Mouse (Mus musculus) Muller cell, postnatal 12 days (primary cell): ENCODE results near the gene Spock1.

Experiments used
- DNase-seq: peaks from one replicate; pipeline ENCODE4 v3.0.0-alpha.2; 2015; ENCODE audit errors: inconsistent ontology term

Gene Spock1

DNA sequence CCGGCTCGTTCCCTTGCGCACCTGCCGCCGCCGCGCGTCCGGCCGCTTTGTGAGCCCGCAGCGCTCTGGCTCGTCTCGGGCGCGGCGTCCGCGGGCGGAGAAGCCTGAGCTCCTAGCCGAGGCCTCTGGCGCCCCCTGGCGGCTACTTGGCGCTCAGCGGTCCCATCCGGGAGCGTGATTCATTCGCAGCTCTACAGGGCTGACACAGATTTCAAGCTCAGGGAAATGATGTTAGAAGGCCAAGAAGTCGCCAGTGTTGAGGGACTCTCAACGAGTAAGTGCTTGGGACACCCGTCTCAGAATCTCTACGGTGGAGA is at the start of gene Spock1:
Spock1 (minus strand) TSS at position 67 of the 317 bp plus-strand sequence.
- peak; percentile 91 for DNase-seq

DNA sequence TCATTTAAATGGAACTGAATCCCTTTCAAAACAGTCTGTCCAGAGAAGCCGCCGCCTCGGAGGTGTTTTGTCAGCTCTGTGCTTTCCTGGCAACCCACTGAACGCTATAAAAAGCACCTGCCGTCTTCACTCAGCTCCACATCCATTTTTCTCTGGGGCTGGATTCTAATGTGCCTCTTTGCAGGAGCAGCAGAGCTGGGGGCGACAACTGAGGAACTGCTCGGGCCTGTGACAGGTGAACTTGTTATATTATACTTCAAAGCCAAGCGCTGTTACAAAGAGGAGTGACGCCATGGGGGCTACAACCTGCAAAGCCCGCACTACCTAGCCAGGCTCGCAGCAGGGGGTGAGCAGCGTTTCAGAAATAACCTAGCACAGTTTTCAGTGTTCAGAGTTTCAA is 42.0 kb upstream of the Spock1 start:
- no peak for DNase-seq

DNA sequence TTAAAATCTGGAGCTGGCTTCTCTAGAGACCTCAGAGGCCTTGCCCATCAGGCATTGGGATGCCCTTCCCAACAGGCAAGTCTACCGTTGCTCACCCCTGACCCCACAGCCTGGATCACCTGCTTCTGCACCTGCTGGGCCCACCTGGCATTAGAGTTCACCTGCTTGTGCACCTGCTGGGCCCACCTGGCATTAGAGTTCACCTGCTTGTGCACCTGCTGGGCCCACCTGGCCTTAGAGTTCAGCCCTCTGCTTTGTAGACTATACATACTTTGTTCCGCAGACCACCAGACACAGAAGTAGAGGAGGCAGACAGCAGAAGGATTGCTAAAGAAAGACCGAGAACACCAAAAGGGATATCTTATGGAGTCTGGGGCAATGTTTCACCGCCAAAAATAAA is 41.4 kb upstream of the Spock1 start:
- DNase-seq = no peak

DNA sequence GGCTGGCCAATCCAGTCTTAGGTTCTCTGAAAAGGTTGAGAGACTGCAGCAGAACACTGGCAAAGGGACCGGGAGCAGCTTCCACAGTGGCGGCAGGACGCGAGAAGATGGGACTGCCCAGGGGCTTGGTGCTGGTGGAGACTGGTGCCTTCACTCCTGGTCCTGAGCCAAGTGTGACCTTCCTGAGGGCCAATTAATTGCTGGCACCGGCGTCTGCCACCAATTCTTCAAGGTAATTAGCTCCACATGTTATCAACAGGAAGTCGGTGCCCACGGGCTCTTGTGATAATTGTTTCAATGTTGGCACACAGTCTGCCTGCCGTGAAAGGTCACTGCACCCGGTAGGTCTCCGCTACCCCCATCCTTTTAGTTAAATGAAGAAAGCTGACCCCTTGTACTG is 37.1 kb upstream of the Spock1 start:
- peak; percentile 57 for DNase-seq

DNA sequence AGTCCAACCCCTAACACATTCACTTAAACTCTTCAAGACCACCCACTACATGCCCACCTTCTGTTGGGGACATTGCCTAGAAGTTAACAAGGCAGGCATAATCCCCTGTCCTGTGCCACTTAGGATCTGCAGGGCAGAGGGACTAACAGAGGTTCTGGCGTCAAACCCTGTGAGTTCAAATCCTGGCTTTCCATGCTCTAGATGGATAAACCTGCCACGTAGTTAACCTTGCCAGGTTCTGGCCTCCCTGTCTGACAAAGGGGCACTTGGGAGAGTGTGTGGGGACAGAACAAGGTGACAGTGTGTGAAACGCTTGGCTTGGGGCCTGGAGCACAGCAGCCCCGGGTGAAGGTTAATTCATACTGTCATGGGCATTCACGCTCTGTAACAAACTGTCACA is 36.3 kb upstream of the Spock1 start:
- DNase-seq = no peak

DNA sequence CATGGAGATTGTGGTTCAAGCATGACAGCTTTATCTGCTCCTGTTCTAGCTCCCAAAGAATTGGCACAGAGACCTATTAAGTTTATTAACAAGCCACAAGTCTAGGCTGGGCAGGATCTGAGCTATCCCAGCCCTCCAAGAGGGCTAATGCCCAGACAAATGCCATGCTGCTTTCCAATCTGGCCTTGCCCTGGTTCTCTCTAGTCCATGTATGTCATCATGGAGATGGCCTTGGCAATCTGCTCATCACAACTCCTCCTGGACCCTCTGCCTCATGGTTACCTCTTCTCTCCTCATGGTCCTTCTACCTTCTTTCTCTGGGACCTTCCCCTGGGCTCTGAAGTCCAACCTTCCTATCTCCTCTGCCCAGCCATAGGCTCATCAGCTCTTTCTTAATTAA is 35.8 kb upstream of the Spock1 start:
- no peak for DNase-seq

DNA sequence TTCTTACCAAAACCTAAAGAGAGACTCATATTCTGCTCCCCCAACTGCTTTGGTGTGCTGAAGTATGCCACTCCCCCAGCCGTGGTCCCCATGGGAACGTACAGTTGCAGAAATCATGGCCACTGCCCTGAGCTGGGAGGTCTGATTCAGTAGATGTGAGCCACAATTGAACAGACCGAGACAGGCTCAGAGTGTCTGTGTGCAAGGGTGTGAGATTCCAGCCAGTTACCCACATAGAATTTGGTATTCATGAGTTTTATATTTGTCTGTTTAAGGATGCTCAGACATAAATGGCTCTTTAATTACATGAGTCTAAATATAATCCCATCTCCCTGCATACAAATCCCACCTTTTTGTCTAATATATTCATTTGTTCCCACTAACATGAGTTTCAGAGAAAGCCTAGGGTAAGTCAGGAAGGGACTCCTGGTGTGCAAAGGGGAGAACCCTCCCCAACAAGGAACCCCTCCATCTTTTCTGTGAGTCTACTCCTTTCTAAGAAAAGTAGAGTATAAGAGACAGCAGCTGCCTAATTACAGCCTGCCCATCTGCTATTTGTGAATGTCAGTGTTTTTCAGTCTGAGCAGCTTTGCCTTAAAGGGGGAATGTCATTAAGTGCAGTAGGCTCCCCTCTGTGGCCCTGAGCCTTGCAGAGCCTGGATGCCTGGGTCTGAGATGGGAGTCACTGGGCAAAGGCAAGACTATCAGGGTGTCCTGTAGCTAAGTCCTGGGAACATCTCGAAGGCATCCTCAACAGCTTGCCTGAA is 29.5 kb upstream of the Spock1 start:
- DNase-seq = no peak

DNA sequence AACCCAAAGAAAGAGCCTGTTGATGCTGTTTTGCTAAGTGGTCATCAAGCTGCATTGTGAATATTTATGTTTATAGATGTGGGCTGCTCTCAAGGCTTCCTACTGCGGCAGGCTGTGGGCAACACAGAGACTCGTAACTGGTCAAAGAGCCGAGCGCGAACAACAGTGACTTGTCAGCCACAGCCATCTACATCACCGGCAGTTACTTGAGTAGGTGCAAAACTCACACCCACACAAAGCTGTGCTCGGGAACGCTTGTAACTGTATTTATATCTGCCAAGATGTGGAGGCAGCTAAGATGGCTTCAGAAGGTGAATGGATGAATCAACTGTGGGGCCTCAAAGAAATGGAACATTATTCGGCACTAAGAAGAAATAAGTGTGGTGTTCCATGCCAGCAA is 23.9 kb upstream of the Spock1 start:
- no peak for DNase-seq

DNA sequence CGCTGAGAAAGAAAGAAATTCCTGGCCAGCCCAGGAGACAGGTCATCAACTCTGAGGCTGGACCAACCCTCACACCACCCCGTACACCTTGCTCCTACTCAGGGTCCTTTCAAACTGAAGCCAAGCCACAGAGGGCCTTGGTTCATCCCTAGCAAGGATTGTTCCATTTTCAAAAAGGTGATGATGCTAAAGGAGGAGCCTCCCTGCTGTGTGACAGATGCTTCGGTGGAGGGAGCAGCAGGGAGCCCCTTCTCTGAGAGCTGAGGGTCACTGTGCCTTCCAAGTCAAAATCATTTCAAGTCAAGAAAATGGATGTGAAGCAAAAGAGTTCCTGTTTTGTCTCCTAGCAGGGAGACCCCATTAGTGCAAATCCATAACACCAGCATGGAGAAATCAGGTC is 23.2 kb upstream of the Spock1 start:
- no peak for DNase-seq

DNA sequence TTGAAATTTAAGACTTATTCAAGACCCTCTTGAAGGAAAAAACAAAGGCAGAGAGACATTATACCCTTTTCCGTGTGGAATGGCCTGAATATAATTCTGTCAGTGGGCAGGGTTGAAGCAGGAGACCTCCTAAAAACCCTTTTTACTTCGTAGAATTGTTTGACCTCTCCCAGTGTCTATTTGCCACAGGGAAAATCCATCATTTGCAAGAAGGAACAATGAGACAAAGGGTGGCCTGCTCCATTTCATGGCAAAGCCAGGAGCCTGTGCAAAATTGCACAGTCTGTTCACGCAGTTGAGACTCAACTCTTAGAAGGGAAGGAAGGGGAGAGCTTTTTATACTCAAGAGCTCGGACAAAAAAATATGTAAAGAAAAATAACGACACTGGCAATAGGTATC is 22.6 kb upstream of the Spock1 start:
- DNase-seq = no peak

DNA sequence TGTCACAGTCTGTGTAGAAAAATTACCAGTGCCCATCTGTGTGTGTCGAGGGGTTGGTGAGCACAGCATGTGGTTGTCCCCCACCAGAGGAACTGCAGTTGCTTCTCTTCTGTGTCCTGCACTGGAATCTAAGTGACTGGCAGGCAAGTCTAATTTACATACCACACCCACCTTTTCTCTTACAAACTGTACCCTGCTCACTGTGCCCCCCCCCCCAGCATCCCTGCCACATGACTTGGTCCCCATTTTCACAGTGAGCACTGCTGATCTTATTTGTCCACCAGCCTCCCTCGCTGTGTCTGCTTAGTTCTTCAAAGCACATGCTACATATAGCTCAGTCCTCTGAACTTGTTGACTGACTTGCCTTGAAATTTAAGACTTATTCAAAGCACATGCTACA is 22.2 kb upstream of the Spock1 start:
- no peak for DNase-seq

DNA sequence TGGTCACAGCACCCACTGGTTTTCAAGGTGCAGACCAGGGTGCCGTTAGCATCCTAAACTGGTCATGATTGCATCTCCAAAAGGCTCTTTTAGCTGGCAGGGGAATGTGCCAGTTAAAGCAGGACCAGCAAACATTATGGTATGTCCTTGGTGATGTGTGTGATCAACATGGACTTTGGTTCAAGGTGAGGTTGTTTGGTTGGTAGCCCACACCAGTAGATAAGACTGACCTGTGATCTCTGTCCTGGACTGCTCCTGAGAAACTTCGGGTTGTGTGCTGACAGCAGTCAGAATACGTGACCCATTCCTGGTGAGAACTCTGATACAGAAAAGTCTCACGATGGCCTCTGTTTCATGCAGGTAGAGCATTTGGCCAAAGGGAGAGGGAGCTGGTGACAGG is 11.8 kb upstream of the Spock1 start:
- no peak for DNase-seq

DNA sequence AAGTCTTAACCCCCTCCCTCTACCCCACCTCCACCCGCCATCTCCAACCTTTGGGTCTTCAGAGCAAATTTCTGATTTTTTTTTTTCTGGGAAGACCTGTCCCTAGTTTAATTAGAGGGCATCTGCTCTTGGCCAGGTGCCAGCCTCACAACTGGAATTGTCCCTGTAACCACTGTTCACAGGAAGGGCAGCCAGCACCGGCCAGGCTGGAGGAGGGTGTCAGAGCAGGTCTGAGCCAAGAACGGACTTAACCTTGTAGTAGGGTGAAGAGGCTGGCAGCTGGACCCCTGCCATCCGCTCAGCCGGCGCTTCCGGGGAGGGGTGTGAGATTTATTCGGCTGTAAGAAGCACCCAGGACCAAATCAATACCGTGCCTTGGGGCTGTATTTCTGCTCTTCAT is 3.0 kb upstream of the Spock1 start:
- DNase-seq = no peak

DNA sequence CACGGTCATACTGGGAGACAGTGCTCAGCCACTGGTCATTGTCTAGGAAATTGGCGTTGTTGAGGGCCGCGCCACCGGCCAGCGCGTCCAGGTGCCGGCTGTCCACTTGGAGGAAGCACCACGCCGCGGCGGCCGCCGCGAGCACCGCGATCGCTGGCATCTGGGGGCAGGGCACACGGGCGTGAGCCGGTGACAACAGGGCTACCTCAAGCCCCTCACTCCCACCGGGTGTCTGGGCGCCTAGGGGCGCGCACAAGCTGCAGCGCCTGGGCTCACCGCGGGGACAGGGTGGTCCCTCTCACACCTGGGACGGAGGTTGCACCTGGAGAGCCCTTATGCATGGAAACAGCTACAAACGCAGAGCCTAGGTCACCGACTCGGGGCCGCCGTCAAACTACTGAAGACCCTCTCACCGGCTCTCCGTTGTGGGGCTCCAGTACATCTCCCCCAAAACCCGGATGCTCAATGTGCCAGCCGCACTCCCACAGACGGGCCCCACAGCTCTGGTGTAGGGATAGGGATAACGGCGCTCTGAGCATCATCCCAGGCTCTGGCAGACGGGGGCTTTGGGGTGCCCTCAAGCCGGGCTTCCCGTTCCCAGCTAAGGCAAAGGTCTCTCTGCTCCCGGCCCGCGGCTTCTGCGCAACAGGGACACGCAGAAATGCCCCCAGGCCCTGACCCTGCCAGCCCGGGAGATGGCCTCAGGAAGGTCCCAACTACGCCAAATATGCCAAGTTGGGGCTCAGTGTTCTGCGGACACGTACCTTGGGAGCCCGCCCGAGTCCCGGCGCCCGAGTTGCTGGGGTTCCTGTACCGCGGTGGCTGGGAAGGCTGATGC is 485 bp downstream of the Spock1 start:
- peak; percentile 26 for DNase-seq

DNA sequence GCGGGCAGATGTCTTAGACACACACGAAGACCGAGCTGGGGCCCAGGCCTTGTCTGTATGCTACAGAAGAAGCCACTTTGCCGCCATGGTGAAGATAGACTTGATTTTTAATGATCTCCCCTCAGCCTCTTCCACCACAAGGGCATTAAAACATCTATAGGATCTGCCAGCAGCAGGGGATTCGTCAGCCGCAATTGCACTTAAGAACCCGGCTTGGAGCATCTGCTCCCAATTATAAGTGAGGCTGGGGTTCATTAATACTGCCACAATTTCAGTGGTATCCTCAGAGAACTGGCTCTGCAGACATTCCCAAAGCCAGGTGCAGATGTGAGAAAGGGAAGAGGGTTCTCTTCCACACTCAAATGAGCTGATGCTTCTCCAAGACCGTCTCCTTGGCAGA is 13.5 kb downstream of the Spock1 start:
- DNase-seq = no peak

DNA sequence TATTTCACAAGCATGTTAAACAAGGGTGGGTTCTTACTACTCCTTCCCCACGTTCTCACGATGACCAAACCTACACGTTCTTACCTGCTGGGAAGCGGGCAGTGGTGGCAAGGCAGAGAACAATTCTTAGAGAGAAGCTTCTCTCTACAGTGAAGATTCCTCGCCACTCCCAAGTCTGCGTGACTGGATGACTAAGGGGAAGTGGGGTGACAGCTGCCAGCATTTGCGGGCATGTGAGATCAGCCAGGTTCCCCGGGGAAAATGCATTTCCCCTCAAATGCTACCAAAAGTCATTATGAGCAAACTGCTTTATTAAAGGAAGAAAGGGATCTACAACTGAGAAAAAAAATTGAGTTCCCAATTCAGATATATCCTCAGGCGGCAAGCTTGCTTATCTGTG is 18.4 kb downstream of the Spock1 start:
- no peak for DNase-seq

DNA sequence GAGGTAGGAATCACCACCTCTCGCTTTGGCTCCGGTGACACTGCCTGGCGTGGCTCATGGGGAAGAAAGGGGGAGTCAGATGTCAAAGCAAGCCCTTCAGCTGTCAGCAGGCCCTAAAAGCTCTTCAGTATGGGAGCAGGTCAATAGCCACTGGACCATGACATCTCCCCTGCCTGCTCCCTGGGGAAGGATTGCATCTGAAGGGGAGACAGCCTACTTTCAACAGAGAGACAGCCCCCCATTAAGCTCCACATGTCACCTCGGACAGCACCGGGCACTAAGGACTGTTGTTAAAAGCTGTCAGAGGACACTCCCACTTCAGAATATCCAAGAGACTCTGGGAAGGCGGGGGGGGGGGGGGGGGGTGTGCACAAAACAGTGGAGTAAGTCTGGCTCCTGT is 19.1 kb downstream of the Spock1 start:
- DNase-seq = no peak

DNA sequence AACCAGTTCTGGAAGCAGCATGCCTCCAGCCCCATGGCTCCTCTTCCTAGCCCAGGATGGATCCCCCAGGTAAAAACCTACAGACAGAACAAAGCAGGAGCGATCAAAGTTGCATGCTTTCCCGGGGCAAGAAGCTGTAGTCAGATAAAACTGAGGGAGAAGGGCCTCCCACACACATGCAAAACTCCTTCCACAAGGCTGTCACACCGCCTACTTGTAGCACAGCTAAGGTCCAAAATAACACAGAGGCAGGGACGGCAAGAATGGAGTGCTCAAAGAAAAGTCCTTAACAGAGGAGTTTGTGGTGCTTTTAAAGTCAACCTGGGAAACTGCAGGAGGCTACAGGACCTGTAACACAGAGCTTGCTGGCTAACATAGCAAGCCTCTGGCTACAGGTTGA is 28.3 kb downstream of the Spock1 start:
- no peak for DNase-seq

DNA sequence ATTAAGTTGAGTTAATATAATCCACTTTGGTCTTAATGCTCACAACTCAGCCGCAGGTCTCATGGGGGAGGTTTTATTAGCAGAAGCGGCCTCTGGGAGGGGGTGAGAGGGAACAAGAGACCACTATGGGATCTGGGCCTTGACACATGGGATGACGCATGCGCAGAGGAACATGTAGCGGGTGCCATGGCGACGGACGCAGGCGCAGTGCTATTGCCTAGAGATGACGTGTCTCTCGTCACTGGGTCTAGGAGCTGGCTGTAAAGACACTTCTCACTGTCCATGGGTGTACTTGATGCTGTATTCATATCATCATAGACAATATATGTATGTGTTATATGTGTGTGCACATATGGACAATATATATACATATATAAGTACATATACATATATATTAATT is 29.3 kb downstream of the Spock1 start:
- no peak for DNase-seq

DNA sequence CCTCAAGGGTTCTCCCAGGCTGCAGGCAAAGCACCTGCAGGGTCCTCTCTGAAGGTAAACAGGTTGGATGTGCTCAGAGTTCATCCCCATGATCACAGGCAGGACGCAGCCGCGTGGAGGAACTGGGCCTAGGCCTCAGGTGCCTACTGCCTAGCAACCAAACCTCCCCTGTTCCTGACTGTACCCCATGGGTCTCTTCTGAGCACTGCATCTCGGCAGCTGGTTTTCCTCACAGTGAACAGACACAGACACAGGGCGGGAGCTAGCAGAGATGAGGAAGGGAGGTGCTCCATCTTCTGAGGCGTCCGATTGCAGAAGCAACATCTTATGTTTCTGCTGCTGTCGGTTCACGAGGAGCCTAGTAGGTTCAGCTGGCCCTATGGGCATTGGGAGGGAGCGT is 30.4 kb downstream of the Spock1 start:
- no peak for DNase-seq

DNA sequence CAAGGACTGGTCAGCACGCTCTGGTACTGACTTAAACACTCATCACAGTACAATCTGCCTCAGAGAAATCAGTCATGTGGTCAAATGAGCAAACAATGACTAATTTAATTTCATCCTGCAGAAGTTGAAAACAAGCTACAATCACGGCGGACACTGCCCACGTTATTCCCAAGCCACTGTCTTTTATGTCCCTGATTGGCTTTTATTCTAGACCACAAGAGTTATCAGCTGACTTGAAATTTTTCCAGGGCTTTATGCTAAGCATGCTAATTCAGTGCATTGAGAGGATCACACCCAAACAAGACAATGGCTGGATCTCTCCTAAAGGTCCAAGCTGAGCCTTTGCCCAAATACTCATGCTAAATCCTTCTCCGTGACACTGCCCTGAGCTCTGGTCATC is 31.2 kb downstream of the Spock1 start:
- DNase-seq = peak; percentile 70

DNA sequence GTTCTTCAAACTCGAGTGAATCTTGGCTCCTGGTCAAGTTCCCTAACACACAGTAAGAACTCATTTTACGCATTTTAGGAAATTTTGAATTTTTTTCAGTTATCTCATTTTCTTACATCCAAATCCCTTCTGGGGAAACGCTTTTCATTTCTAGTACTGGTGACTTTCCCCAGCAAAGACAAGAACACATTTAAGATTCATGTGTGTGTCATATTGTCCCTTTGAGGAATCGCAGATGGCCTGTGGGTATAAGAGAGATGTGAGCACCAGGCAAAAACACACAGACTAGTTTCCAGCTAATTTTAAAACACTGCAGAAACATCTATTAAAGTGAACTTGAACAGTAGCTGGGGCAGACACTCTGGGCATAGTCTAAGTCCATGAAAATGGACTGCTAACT is 38.1 kb downstream of the Spock1 start:
- DNase-seq = no peak

DNA sequence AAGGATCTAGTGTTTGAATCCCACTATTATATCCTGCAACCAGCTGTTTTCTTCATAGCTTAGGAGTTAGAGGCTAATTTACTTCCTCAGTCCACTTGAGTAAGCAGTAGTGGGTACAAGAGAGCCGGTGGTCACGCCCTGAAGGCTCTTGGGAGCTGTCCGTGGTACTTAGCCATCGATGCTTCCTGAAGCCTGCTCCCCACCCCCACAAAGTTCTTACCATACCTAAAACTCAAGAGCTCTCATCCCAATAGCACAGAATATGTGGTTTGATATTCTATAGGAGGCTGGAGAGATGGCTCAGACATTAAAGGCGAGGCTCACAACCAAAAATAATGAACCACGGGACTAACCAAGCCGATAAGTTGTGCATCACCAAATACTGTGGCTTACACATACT is 40.5 kb downstream of the Spock1 start:
- no peak for DNase-seq

DNA sequence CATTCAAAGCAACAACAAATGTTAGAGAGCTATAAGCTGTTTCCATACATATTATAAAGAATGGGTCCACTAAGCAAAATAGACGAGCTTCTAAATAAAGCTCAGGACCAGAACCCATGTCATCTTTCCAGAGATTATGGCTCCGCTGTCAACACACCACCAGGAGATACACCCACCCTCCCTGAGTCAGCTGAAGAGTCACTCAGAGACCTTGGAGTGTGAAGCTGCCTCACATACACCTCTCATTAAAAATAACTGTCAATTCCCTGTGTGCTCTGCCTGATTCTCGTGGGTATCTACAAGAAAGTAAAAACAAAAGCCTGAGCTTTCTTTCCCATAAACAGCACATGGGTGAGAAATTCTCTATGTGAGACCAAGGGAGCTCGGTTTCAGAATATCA is 43.1 kb downstream of the Spock1 start:
- DNase-seq = no peak
